Mouse (Mus musculus): Measurements from ENCODE around the gene Nos1. TPM values are rescaled to one million over a fixed set of nuclear protein-coding genes. Genes with fewer than 3 reads are reported as not detected.

The Nos1 gene
- total and polyA plus RNA-seq, 2 experiments from 2014 or later = 3.1 to 10.7 TPM

DNA sequence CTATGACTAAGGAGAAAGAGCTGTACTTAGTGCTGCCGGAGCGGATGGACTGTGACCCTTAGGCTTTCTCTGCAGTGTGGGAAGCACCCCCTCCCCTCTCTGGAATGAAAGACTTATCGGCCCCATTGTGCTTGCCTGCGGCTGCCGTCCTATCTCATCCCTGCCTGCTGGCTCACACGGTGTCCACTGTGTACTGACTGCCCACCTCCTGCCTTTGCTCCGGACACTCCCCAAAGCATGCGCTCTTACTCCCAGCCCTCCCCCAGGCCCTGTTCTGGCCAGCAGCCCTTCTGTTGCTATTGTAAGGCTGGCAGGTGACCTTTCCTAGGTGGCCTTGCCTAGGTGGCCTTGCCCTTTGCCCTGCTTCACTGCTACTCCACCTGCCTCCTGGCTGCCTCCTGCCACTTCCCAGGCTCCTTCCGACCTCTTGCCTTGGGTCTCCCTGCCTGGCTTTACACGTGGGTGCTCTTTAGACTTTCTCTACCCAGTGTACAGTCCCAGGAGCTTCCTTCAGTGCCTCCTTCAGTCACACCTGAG is 216.7 kb downstream of the Nos1 start:
- no peaks in the 10 kb centered on the region for H3K27me3 ChIP-seq (ENCODE audit: insufficient read depth, low read length)
- H3K36me3 ChIP-seq (ENCODE audit: insufficient read depth, low read length) = peaks cover 84% of the 10 kb centered on the region
- H3K4me2 ChIP-seq (ENCODE audit: low read depth, low read length) = no peak overlapping the region
- ATAC-seq = no peak
- DNase-seq (ENCODE audit: low spot score) = no peak
- no peak overlapping the region for H3K27ac ChIP-seq
- no peaks in the 10 kb centered on the region for H3K9me3 ChIP-seq (ENCODE audit: low read length)
- H3K4me3 ChIP-seq (ENCODE audit: low read length) = no peak overlapping the region
- no peak for TF ChIP-seq CTCF (IDR thresholded peaks at IDR 0.05; ENCODE audit: low read depth)
- WGBS = 56% methylated on average over 10 of the region's 10 CpGs
- no peaks in the 10 kb centered on the region for H3K4me1 ChIP-seq (ENCODE audit: insufficient read depth, low read length)
- no peak overlapping the region for H3K9ac ChIP-seq (replicated peaks; ENCODE audit: low read length)

DNA sequence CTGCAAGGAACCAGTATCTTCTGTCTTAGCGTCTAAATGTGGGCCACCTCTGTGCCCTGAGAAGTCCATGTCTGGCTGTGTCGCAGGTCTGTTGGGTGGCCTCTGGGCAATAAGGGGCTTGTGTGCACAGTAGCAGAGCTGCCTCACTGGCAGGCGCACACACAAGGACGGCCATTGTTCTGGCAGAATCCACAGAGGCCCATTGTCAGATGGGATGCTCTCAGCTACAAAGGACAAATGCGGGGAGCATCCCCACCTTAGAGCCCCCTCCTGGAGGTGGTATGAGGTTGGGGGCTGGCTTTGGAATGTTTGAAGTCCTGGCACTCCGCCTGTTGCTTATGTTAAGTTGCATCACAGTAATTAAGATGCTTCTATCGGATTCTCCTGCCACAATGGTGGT is 218.2 kb downstream of the Nos1 start:
- no peak overlapping the region for H3K9ac ChIP-seq (replicated peaks; ENCODE audit: low read length)
- WGBS = 57% methylated on average over 7 of the region's 7 CpGs
- no peak for ATAC-seq

DNA sequence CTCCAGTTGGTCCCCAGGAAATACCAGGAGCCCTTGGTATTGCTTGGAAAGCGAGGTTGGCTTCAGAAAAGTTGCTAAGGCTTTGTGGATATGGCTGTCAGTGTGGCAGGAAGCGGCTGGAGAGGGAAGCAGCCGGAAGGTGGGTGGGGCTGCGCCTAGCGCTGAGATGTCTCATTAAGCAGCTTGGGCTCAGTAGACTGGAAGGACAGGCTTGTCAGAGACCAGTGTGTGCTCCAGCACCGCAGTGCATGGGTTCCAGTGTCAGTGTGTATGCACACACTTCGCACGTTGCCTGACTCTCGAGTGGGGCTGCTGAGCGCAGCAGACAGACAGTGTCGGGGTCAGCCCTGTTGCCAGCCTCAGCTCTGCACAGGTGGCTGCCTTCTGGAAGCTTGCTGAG is 218.8 kb downstream of the Nos1 start:
- Histone ChIP-seq H3K36me3 (ENCODE audit: insufficient read depth, low read length) (peaks cover 83% of the 10 kb centered on the region), H3K4me1 (ENCODE audit: insufficient read depth, low read length) (no peaks in the 10 kb centered on the region), H3K9me3 (ENCODE audit: low read length) (no peaks in the 10 kb centered on the region), H3K4me2 (ENCODE audit: low read depth, low read length) (no peak overlapping the region), H3K4me3 (ENCODE audit: low read length) (no peak overlapping the region), H3K27ac (no peak overlapping the region; the same call in 1 of the 2 replicates), H3K27me3 (ENCODE audit: insufficient read depth, low read length) (no peaks in the 10 kb centered on the region), H3K9ac (replicated peaks; ENCODE audit: low read length) (no peak overlapping the region)
- no peak for TF ChIP-seq CTCF (IDR thresholded peaks at IDR 0.05; ENCODE audit: low read depth)
- DNase-seq (ENCODE audit: low spot score) = no peak
- 69% methylated on average over 11 of the region's 11 CpGs for WGBS
- no peak for ATAC-seq

More for the DNA sequence above, 218.2 kb downstream of the Nos1 start:
- Histone ChIP-seq H3K4me3 (ENCODE audit: low read length) (no peak overlapping the region), H3K4me1 (ENCODE audit: insufficient read depth, low read length) (no peaks in the 10 kb centered on the region), H3K9me3 (ENCODE audit: low read length) (no peaks in the 10 kb centered on the region), H3K27me3 (ENCODE audit: insufficient read depth, low read length) (no peaks in the 10 kb centered on the region), H3K27ac (no peak overlapping the region), H3K4me2 (ENCODE audit: low read depth, low read length) (no peak overlapping the region), H3K36me3 (ENCODE audit: insufficient read depth, low read length) (peaks cover 88% of the 10 kb centered on the region)
- no peak for DNase-seq (ENCODE audit: low spot score)
- TF ChIP-seq CTCF (IDR thresholded peaks at IDR 0.05; ENCODE audit: low read depth) = no peak

DNA sequence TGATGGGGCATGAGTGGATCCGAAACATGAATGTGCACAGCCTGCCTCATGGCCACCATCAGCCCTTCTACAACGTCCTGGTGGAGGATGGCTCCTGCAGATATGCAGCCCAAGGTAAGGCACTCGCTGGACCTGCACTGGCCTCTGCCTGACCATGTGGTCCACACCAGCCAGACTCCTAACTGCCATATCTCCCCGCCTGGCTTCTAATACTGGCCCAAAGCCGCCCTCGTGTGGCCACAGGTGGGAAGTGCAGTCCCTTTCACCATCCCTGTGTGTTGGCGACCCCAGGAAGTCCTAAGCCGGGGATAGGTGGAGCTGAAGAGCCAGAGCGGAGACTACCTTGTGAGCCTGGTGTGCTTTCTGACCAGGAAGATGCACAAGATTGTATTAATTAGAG is 221.2 kb downstream of the Nos1 start:
- Histone ChIP-seq H3K9ac (replicated peaks; ENCODE audit: low read length) (no peak overlapping the region), H3K36me3 (ENCODE audit: insufficient read depth, low read length) (peaks cover 79% of the 10 kb centered on the region), H3K4me3 (ENCODE audit: low read length) (no peak overlapping the region), H3K9me3 (ENCODE audit: low read length) (no peaks in the 10 kb centered on the region), H3K27ac (no peak overlapping the region), H3K4me1 (ENCODE audit: insufficient read depth, low read length) (no peaks in the 10 kb centered on the region), H3K27me3 (ENCODE audit: insufficient read depth, low read length) (no peaks in the 10 kb centered on the region), H3K4me2 (ENCODE audit: low read depth, low read length) (no peak overlapping the region)
- DNase-seq (ENCODE audit: low spot score) (peak; percentile 84), ATAC-seq (peak; percentile 60)
- 23% methylated on average over 9 of the region's 9 CpGs for WGBS
- TF ChIP-seq CTCF (IDR thresholded peaks at IDR 0.05; ENCODE audit: low read depth) = peak; percentile 99

DNA sequence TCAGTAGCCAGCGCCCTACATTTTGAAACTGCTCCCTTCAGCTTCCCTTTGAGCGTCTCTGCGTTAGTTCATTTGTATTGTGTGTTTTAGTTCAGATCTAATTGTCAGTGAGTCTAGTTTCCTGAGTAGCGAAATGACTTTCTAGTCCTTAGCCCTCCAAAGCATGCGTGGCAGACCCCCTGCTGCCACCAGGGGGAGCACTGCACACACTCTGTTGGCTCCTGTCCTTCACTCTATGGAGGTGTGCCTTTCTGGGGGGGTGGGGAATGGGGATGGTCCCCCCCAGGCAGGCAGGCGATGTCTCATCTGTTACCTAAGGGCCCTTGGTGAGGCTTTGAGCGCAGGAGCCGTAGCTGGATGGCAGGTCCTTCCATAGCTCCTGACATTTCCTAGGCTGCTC is 223.8 kb downstream of the Nos1 start:
- Histone ChIP-seq H3K27ac (no peak overlapping the region), H3K9ac (replicated peaks; ENCODE audit: low read length) (no peak overlapping the region), H3K4me1 (ENCODE audit: insufficient read depth, low read length) (no peaks in the 10 kb centered on the region), H3K27me3 (ENCODE audit: insufficient read depth, low read length) (no peaks in the 10 kb centered on the region), H3K9me3 (ENCODE audit: low read length) (no peaks in the 10 kb centered on the region), H3K36me3 (ENCODE audit: insufficient read depth, low read length) (peaks cover 80% of the 10 kb centered on the region), H3K4me2 (ENCODE audit: low read depth, low read length) (no peak overlapping the region), H3K4me3 (ENCODE audit: low read length) (no peak overlapping the region)
- peak; percentile 92 for TF ChIP-seq CTCF (IDR thresholded peaks at IDR 0.05; ENCODE audit: low read depth)
- ATAC-seq = 0 out of 2 replicates have a peak, but pooled peaks have one; percentile 36
- WGBS = 75% methylated on average over 8 of the region's 8 CpGs
- DNase-seq (ENCODE audit: low spot score) = peak; percentile 71

DNA sequence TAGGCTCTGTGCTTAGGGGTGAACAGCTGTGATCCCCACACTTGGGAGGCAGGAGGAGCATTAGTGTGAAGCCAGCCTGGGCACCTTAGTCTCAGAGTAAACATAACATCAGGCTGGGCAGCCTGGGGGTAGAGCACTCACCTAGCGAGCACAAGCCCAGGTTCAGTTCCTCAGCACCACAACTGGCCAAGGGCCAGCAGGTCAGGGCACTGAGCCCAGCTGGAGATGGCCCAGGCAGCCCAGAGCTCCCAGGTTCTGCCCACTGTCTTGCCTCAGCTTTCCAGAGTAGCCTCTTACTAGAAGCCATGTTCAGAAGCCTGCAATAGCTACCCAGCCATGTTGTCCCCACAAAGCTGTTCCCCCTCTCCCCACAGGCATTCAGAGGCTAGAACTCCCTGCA is 224.9 kb downstream of the Nos1 start:
- Histone ChIP-seq H3K4me2 (ENCODE audit: low read depth, low read length) (no peak overlapping the region), H3K4me1 (ENCODE audit: insufficient read depth, low read length) (no peaks in the 10 kb centered on the region), H3K36me3 (ENCODE audit: insufficient read depth, low read length) (peaks cover 77% of the 10 kb centered on the region), H3K9me3 (ENCODE audit: low read length) (no peaks in the 10 kb centered on the region), H3K4me3 (ENCODE audit: low read length) (no peak overlapping the region), H3K9ac (replicated peaks; ENCODE audit: low read length) (no peak overlapping the region), H3K27ac (no peak overlapping the region), H3K27me3 (ENCODE audit: insufficient read depth, low read length) (no peaks in the 10 kb centered on the region)
- no peak for DNase-seq (ENCODE audit: low spot score)
- no peak for ATAC-seq
- WGBS = 57% methylated on average over 1 of the region's 1 CpGs
- TF ChIP-seq CTCF (IDR thresholded peaks at IDR 0.05; ENCODE audit: low read depth) = no peak

DNA sequence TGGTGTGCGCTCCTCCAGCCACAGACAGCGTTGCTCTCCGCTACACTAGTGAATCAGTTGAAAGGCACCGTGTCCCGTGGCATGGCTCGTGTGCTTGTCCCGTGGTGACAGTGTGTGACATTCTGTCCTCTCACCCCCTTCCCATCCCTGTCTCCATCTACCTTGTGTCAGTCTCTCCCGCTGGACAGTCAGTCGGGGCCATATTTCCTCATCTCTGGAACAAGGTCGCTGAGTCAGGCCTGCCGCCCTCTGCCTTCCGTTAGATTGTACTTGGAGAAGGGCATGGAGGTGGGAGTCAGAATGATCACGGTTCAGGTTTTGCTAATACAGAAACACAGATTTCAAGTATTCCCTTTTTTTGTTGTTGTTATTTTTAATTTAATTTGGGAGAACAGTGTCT is 227.5 kb downstream of the Nos1 start:
- TF ChIP-seq CTCF (IDR thresholded peaks at IDR 0.05; ENCODE audit: low read depth) = no peak
- 90% methylated on average over 13 of the region's 13 CpGs for WGBS
- Histone ChIP-seq H3K4me3 (ENCODE audit: low read length) (no peak overlapping the region), H3K4me2 (ENCODE audit: low read depth, low read length) (no peak overlapping the region), H3K27me3 (ENCODE audit: insufficient read depth, low read length) (no peaks in the 10 kb centered on the region), H3K9me3 (ENCODE audit: low read length) (no peaks in the 10 kb centered on the region), H3K27ac (no peak overlapping the region), H3K9ac (replicated peaks; ENCODE audit: low read length) (no peak overlapping the region), H3K4me1 (ENCODE audit: insufficient read depth, low read length) (no peaks in the 10 kb centered on the region), H3K36me3 (ENCODE audit: insufficient read depth, low read length) (peaks cover 57% of the 10 kb centered on the region)
- no peak for DNase-seq (ENCODE audit: low spot score)
- ATAC-seq = no peak

Other genes with a start within 250 kb of the Nos1 start
- 194 and 198 TPM in 2 replicates for gene Fbxo21, start 195.7 kb downstream of the Nos1 start, total RNA-seq (2014; rRNA removed)
- gene Fbxo21, start 195.7 kb downstream of the Nos1 start, polyA plus RNA-seq (2015; fragmentation: Nextera tagmentation; extraction: Ambion mirVana) = 126 and 134 TPM in 2 replicates
- gene Tesc, start 246.7 kb downstream of the Nos1 start, total RNA-seq (2014; rRNA removed) = 1.4 and 3.8 TPM in 2 replicates
- gene Tesc, start 246.7 kb downstream of the Nos1 start, polyA plus RNA-seq (2015; fragmentation: Nextera tagmentation; extraction: Ambion mirVana) = 6.9 and 7.5 TPM in 2 replicates